Mouse (Mus musculus) heart, postnatal 0 days (tissue): ENCODE measurements around the gene Ehd1. TPM values are rescaled to one million over a fixed set of nuclear protein-coding genes. Genes with fewer than 3 reads are reported as not detected.

ENCODE experiments used
- ATAC-seq: fragments of 200-750 bp; cut with Nextera tagmentation; 2 replicates; pipeline ENCODE4 v1.8.0; 2017; ENCODE audit warnings: low read depth, moderate number of reproducible peaks, moderate library complexity; ENCODE audit not compliant: insufficient read depth
- DNase-seq: peaks from one replicate; pipeline ENCODE4 v3.0.0-alpha.2; 2016; ENCODE audit warnings: low spot score
- H3K27ac ChIP-seq: fragments of 300-500 bp; sonication (generic); 2 replicates; pipeline ENCODE4 v1.5.1; 2014; ENCODE audit warnings: low read depth, mild to moderate bottlenecking
- H3K27me3 ChIP-seq: fragments of 300-500 bp; sonication (generic); 2 replicates; pipeline ENCODE4 v1.6.1; 2014; ENCODE audit warnings: low read length, mixed read lengths; ENCODE audit not compliant: control insufficient read depth, insufficient read depth
- H3K36me3 ChIP-seq: fragments of 300-500 bp; sonication (generic); replicated peaks from 2 replicates; pipeline ENCODE4 v1.6.1; 2014; ENCODE audit warnings: low read length, mixed read lengths; ENCODE audit not compliant: control insufficient read depth, insufficient read depth
- H3K4me1 ChIP-seq: fragments of 300-500 bp; sonication (generic); 2 replicates; pipeline ENCODE4 v1.6.1; 2014; ENCODE audit warnings: antibody characterized with exemption; ENCODE audit not compliant: control insufficient read depth, insufficient read depth
- H3K4me2 ChIP-seq: fragments of 300-500 bp; sonication (generic); 2 replicates; pipeline ENCODE4 v1.6.1; 2014; ENCODE audit warnings: low read depth, mild to moderate bottlenecking, low read length, moderate library complexity
- H3K4me3 ChIP-seq: fragments of 300-500 bp; sonication (generic); 2 replicates; pipeline ENCODE4 v1.5.1; 2014; ENCODE audit warnings: low read depth, low read length
- H3K9ac ChIP-seq: fragments of 300-500 bp; sonication (generic); replicated peaks from 2 replicates; pipeline ENCODE4 v1.6.1; 2014; ENCODE audit warnings: low read depth, low read length, mixed read lengths
- H3K9me3 ChIP-seq: fragments of 300-500 bp; sonication (generic); replicated peaks from 2 replicates; pipeline ENCODE4 v1.6.1; 2016; ENCODE audit warnings: low read length; ENCODE audit not compliant: control insufficient read depth
- CTCF ChIP-seq: IDR thresholded peaks from 2 replicates; pipeline ENCODE4 v1.5.1; 2016; ENCODE audit warnings: antibody characterized with exemption, control low read depth, low read depth
- EP300 ChIP-seq: IDR thresholded peaks from 2 replicates; pipeline ENCODE4 v1.6.1; 2016; ENCODE audit warnings: antibody characterized with exemption, low read depth
- WGBS: fragments of 180-500 bp; shearing (Covaris S2); extraction: QIAGEN DNeasy Blood & Tissue Kit; methylation state at CpG from one replicate; pipeline ENCODE4 v1.1.7; 2014; 5-methylcytosine and 5-hydroxymethylcytosine counted together
- microRNA counts: library from miRNA; unstranded; fragments of <30 nt; microRNA quantifications from one replicate; lab custom pipeline; 2015
- microRNA-seq: library from miRNA; unstranded; fragments of <30 nt; microRNA quantifications from one replicate; pipeline ENCODE4, GENCODE M21; 2016
- polyA plus RNA-seq: library from polyadenylated mRNA; unstranded; fragments of >200 nt; fragmentation: Nextera tagmentation; extraction: Ambion mirVana; gene quantifications from 2 replicates; pipeline ENCODE4 v1.2.1, GENCODE M21; 2015
- total RNA-seq: library from RNA; depleted of rRNA; stranded (reverse); fragments of >200 nt; gene quantifications from 2 replicates; pipeline ENCODE4 v1.2.3, GENCODE M21; 2014; ENCODE audit warnings: low replicate concordance; rRNA removed

The Ehd1 gene
- total and polyA plus RNA-seq, 2 experiments from 2014 or later, result 60.3 to 127 TPM

- ATAC-seq, result no peak
- TF ChIP-seq CTCF (no peak), EP300 (no peak)
- H3K4me3 ChIP-seq, result no peak overlapping the region
- H3K27ac ChIP-seq, result no peak overlapping the region
- H3K9ac ChIP-seq, result no peak overlapping the region
- H3K36me3 ChIP-seq, result peaks cover 34% of the 10 kb centered on the region
- no peak for DNase-seq
- no peaks in the 10 kb centered on the region for H3K4me1 ChIP-seq
- no peak overlapping the region for H3K4me2 ChIP-seq
- WGBS, result 88% methylated on average over 4 of the region's 4 CpGs
- no peaks in the 10 kb centered on the region for H3K27me3 ChIP-seq
- H3K9me3 ChIP-seq, result no peaks in the 10 kb centered on the region
Observed at GRCm38 (mm10) chr19:6347615-6348014, 71.1 kb downstream of the Ehd1 start.

DNA sequence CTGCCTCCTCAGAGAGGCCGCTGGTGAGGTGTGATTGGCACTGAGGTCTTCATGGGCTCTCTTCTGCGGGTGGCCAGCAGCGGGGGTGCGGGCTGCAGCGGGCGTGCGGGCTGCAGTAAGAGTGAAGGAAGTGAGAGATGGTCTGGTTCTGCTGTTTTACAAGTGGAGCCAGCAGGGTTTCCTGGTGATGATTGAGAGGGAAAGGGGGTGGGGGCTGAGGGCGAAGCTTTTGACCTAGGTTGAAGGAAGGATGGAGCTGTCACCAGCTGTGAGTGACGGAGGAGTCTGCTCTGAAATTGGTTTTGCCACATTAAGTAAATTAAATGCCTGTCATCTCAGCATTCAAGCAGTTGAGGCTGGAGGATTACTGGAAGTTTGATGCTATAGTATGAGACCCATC is 72.2 kb downstream of the Ehd1 start:
- Histone ChIP-seq H3K9me3 (no peaks in the 10 kb centered on the region), H3K27me3 (no peaks in the 10 kb centered on the region), H3K9ac (no peak overlapping the region), H3K4me3 (no peak overlapping the region), H3K4me2 (no peak overlapping the region), H3K4me1 (no peaks in the 10 kb centered on the region), H3K36me3 (peaks cover 36% of the 10 kb centered on the region), H3K27ac (peak overlapping the region; percentile 32; the same call in 1 of the 2 replicates)
- WGBS, result 37% methylated on average over 9 of the region's 9 CpGs
- ATAC-seq (no peak), DNase-seq (no peak)
- TF ChIP-seq CTCF, result no peak
- TF ChIP-seq EP300, result no peak

DNA sequence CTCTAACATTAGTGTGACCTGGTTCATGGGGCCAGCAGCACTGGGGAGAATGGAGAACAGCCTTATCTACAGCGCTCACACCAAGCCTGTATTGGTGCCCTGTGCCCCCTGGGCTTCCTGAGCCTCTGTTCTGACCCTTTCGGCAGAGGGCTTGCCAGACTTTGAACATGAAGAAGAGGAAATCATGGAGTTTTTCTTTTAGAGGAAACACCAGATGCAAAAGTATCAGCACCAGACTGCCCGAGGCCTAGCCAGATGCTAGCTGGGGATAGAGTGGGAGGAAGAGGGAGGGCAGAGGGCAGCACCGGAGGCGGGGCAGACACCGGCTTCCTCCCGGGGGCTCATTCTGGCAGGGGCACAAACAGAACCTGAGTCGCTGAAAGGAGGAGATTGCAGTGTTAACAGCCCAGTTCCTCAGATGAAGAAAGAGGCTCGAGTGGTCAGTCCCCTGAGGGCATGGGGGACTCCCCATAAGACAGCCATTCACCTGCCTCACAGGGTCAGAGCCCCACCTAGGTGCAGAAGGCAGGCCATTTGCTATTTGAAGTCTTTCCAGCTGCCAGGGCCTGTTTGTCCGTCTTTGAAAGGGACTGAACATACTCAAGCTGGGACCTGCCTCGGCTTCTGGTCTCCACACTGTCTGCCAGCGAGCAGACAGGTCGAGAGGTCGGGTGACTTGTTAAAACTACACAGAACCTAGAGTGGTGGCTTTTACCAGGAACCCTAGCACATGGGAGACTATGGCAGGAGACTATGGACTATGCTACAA is 72.9 kb downstream of the Ehd1 start:
- WGBS, result 46% methylated on average over 14 of the region's 14 CpGs
- no peak overlapping the region for H3K4me2 ChIP-seq
- peak; percentile 32; the same call in 1 of the 2 replicates for ATAC-seq

More for the DNA sequence above, 72.9 kb downstream of the Ehd1 start:
- no peak overlapping the region for H3K9ac ChIP-seq
- no peaks in the 10 kb centered on the region for H3K27me3 ChIP-seq
- H3K27ac ChIP-seq, result peak overlapping the region; percentile 32; the same call in 1 of the 2 replicates
- peaks cover 31% of the 10 kb centered on the region for H3K36me3 ChIP-seq
- DNase-seq, result peak; percentile 31
- no peak overlapping the region for H3K4me3 ChIP-seq
- no peaks in the 10 kb centered on the region for H3K9me3 ChIP-seq
- no peaks in the 10 kb centered on the region for H3K4me1 ChIP-seq
- no peak for TF ChIP-seq CTCF
- no peak for TF ChIP-seq EP300

MicroRNAs within 50 kb of the gene (microRNA counts, 519-probe panel; counts per million panel counts)
- microRNA mmu-miR-192 (lab: Ali Mortazavi, UCI), result not detected

Small RNAs within 50 kb of the gene (microRNA-seq; reads per million reads assigned to microRNA genes)
- 99.4 reads per million, percentile 56 among the genes with 10 or more reads in this experiment for gene Mir192
- 88.4 reads per million, percentile 53 among the genes with 10 or more reads in this experiment for gene Mir194-2
- not detected for gene Mir6989

Other genes starting within 250 kb of the Ehd1 start
- 12.0 and 16.0 TPM in 2 replicates for gene Syvn1, start 230.1 kb upstream of the Ehd1 start, total RNA-seq
- gene Syvn1, start 230.1 kb upstream of the Ehd1 start, polyA plus RNA-seq, result 9.2 and 10.2 TPM in 2 replicates
- 18.7 and 37.1 TPM in 2 replicates for gene Mrpl49, start 218.9 kb upstream of the Ehd1 start, total RNA-seq
- gene Mrpl49, start 218.9 kb upstream of the Ehd1 start, polyA plus RNA-seq, result 49.7 and 53.5 TPM in 2 replicates
- 562 and 833 TPM in 2 replicates for gene Fau, start 218.9 kb upstream of the Ehd1 start, total RNA-seq
- gene Fau, start 218.9 kb upstream of the Ehd1 start, polyA plus RNA-seq, result 484 and 508 TPM in 2 replicates
- gene Znhit2, start 215.5 kb upstream of the Ehd1 start, total RNA-seq, result 46.7 and 58.4 TPM in 2 replicates
- gene Znhit2, start 215.5 kb upstream of the Ehd1 start, polyA plus RNA-seq, result 21.4 and 22.7 TPM in 2 replicates
- 13.1 and 14.4 TPM in 2 replicates for gene Tm7sf2, start 208.4 kb upstream of the Ehd1 start, total RNA-seq
- 3.2 and 3.3 TPM in 2 replicates for gene Tm7sf2, start 208.4 kb upstream of the Ehd1 start, polyA plus RNA-seq
- gene Vps51, start 199.5 kb upstream of the Ehd1 start, total RNA-seq, result 55.2 and 59.7 TPM in 2 replicates
- 32.5 and 35.8 TPM in 2 replicates for gene Vps51, start 199.5 kb upstream of the Ehd1 start, polyA plus RNA-seq
- not detected in 2 replicates for gene Tmem262, start 196.7 kb upstream of the Ehd1 start, total RNA-seq
- gene Tmem262, start 196.7 kb upstream of the Ehd1 start, polyA plus RNA-seq, result not detected in 2 replicates
- not detected in 2 replicates for gene Gm28374, start 194.5 kb upstream of the Ehd1 start, total RNA-seq
- 0.72 and 0.99 TPM in 2 replicates for gene Gm28374, start 194.5 kb upstream of the Ehd1 start, polyA plus RNA-seq
- 50.8 and 55.5 TPM in 2 replicates for gene Zfpl1, start 191.8 kb upstream of the Ehd1 start, total RNA-seq
- 36.1 and 37.5 TPM in 2 replicates for gene Zfpl1, start 191.8 kb upstream of the Ehd1 start, polyA plus RNA-seq
- 2.2 and 6.8 TPM in 2 replicates for gene Cdca5, start 191.7 kb upstream of the Ehd1 start, total RNA-seq
- gene Cdca5, start 191.7 kb upstream of the Ehd1 start, polyA plus RNA-seq, result 5.7 and 6.4 TPM in 2 replicates
- gene AC131692.1, start 182.3 kb upstream of the Ehd1 start, total RNA-seq, result not detected in 2 replicates
- gene AC131692.1, start 182.3 kb upstream of the Ehd1 start, polyA plus RNA-seq, result not detected in 2 replicates
- gene Naaladl1, start 170.9 kb upstream of the Ehd1 start, total RNA-seq, result not detected in 2 replicates
- 0.07 TPM in 1 of 2 replicates, not detected in the other for gene Naaladl1, start 170.9 kb upstream of the Ehd1 start, polyA plus RNA-seq
- 46.5 and 48.8 TPM in 2 replicates for gene Sac3d1, start 158.1 kb upstream of the Ehd1 start, total RNA-seq
- gene Sac3d1, start 158.1 kb upstream of the Ehd1 start, polyA plus RNA-seq, result 25.1 and 25.8 TPM in 2 replicates
- gene Snx15, start 148.4 kb upstream of the Ehd1 start, total RNA-seq, result 30.5 and 55.7 TPM in 2 replicates
- 17.5 and 18.5 TPM in 2 replicates for gene Snx15, start 148.4 kb upstream of the Ehd1 start, polyA plus RNA-seq
- gene Batf2, start 135.7 kb upstream of the Ehd1 start, total RNA-seq, result 0.46 TPM in 1 of 2 replicates, not detected in the other
- gene Batf2, start 135.7 kb upstream of the Ehd1 start, polyA plus RNA-seq, result 0.16 and 0.18 TPM in 2 replicates
- gene Arl2, start 135.2 kb upstream of the Ehd1 start, total RNA-seq, result 59.2 and 75.1 TPM in 2 replicates
- gene Arl2, start 135.2 kb upstream of the Ehd1 start, polyA plus RNA-seq, result 96.6 and 105 TPM in 2 replicates
- gene Majin, start 92.3 kb upstream of the Ehd1 start, total RNA-seq, result not detected in 2 replicates
- gene Majin, start 92.3 kb upstream of the Ehd1 start, polyA plus RNA-seq, result not detected in 2 replicates
- not detected in 2 replicates for gene Gpha2, start 50.3 kb upstream of the Ehd1 start, total RNA-seq
- gene Gpha2, start 50.3 kb upstream of the Ehd1 start, polyA plus RNA-seq, result not detected in 2 replicates
- gene Ppp2r5b, start 40.9 kb upstream of the Ehd1 start, total RNA-seq, result 20.6 and 40.3 TPM in 2 replicates
- 18.3 and 18.6 TPM in 2 replicates for gene Ppp2r5b, start 40.9 kb upstream of the Ehd1 start, polyA plus RNA-seq
- gene Atg2a, start 35.1 kb upstream of the Ehd1 start, total RNA-seq, result 18.9 and 24.5 TPM in 2 replicates
- gene Atg2a, start 35.1 kb upstream of the Ehd1 start, polyA plus RNA-seq, result 4.7 and 5.6 TPM in 2 replicates
- 4.8 and 9.5 TPM in 2 replicates for gene Cdc42bpg, start 29.7 kb downstream of the Ehd1 start, total RNA-seq
- 0.49 and 0.51 TPM in 2 replicates for gene Cdc42bpg, start 29.7 kb downstream of the Ehd1 start, polyA plus RNA-seq
- gene Men1, start 58.3 kb downstream of the Ehd1 start, total RNA-seq, result 20.6 and 46.5 TPM in 2 replicates
- gene Men1, start 58.3 kb downstream of the Ehd1 start, polyA plus RNA-seq, result 20.1 and 20.3 TPM in 2 replicates
- gene Map4k2, start 64.4 kb downstream of the Ehd1 start, total RNA-seq, result 48.4 and 59.1 TPM in 2 replicates
- 9.6 and 10.1 TPM in 2 replicates for gene Map4k2, start 64.4 kb downstream of the Ehd1 start, polyA plus RNA-seq
- 41.8 and 94.6 TPM in 2 replicates for gene Sf1, start 87.0 kb downstream of the Ehd1 start, total RNA-seq
- 31.8 and 38.3 TPM in 2 replicates for gene Sf1, start 87.0 kb downstream of the Ehd1 start, polyA plus RNA-seq
- 451 and 487 TPM in 2 replicates for gene Pygm, start 107.7 kb downstream of the Ehd1 start, total RNA-seq
- 390 and 400 TPM in 2 replicates for gene Pygm, start 107.7 kb downstream of the Ehd1 start, polyA plus RNA-seq
- gene Rasgrp2, start 122.6 kb downstream of the Ehd1 start, total RNA-seq, result 25.3 and 55.6 TPM in 2 replicates
- 46.6 and 55.5 TPM in 2 replicates for gene Rasgrp2, start 122.6 kb downstream of the Ehd1 start, polyA plus RNA-seq
- not detected in 2 replicates for gene Nrxn2, start 142.0 kb downstream of the Ehd1 start, total RNA-seq
- gene Nrxn2, start 142.0 kb downstream of the Ehd1 start, polyA plus RNA-seq, result 0.67 and 0.68 TPM in 2 replicates